Mouse (Mus musculus): ENCODE data around the gene Camk1d. TPM values are rescaled to one million over a fixed set of nuclear protein-coding genes. Genes with fewer than 3 reads are reported as not detected.

Gene Camk1d
- polyA plus RNA-seq, 1 experiment: 9.8 TPM

DNA sequence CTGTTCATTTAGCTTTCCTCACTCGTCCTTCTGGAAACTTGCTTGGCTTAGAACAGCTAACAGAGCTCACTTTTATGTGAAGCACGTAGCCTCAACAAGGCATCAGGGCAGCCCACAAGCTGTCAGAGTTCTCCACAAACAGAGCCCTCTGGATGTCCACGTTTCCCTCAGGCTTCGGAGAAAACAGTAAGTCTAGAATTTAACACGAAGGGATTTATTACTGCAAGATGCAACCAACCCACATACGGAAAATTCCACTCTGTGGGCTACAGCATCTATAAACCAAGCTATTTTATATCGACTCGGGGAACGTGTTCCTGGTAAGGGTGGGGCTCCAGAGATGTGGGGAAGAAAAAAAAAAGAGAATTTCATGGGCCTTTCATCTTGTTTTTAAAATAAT lies 369.0 kb downstream of the Camk1d start:
- Histone ChIP-seq H3K27ac (ENCODE audit: control insufficient read depth, insufficient read depth, low read depth, low read length, poor library complexity) (no peak overlapping the region), H3K4me1 (ENCODE audit: control insufficient read depth, insufficient read depth, low read length) (no peaks in the 10 kb centered on the region), H3K4me3 (replicated peaks; ENCODE audit: control insufficient read depth, low read depth, low read length) (no peak overlapping the region)
- TF ChIP-seq POLR2A (IDR thresholded peaks at IDR 0.05; ENCODE audit: borderline replicate concordance, control insufficient read depth, low read depth, low read length): no peak
- no peak for TF ChIP-seq CTCF (IDR thresholded peaks at IDR 0.05; ENCODE audit: control insufficient read depth, insufficient read depth, low read length)
- 73% methylated on average over 9 of the region's 9 CpGs for WGBS

DNA sequence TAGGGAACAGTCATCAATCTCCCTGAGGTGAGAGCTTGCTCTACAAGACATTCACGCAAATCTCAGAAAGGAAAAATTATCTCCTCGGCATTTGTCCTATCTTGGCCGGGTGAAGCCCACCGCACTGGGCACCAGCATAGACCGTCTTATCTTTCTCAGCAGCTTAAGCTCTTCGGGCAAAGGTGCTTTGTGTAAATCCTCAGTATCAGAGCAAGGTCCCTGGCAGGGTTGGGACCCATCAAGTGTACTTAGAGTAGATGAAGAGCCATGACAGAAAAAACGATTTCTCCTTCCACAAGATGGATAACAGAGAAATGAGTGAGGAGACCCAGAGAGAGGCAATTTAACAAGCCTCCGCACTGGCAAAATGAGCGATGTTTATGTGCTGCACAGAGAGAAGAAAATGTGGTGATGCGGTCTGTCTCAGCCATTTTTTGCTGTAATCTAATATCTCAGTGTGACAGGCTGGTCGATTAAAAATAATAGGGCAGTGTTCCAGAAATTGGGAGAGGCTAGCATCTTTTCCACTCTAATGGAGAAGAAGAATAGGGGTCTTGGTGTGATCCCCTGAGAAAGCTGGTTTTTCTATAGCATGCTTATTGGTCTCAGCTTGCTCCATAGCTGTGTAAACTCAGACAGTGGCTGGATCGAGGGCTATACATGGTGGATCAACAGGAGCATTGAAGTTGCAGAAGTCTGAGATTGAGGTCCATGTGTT lies 386.6 kb downstream of the Camk1d start:
- no peaks in the 10 kb centered on the region for H3K4me1 ChIP-seq (ENCODE audit: control insufficient read depth, insufficient read depth, low read length)
- H3K27ac ChIP-seq (ENCODE audit: control insufficient read depth, insufficient read depth, low read depth, low read length, poor library complexity): no peak overlapping the region
- TF ChIP-seq POLR2A (IDR thresholded peaks at IDR 0.05; ENCODE audit: borderline replicate concordance, control insufficient read depth, low read depth, low read length) (no peak), CTCF (IDR thresholded peaks at IDR 0.05; ENCODE audit: control insufficient read depth, insufficient read depth, low read length) (no peak)
- 85% methylated on average over 12 of the region's 12 CpGs for WGBS
- no peak overlapping the region for H3K4me3 ChIP-seq (replicated peaks; ENCODE audit: control insufficient read depth, low read depth, low read length)

DNA sequence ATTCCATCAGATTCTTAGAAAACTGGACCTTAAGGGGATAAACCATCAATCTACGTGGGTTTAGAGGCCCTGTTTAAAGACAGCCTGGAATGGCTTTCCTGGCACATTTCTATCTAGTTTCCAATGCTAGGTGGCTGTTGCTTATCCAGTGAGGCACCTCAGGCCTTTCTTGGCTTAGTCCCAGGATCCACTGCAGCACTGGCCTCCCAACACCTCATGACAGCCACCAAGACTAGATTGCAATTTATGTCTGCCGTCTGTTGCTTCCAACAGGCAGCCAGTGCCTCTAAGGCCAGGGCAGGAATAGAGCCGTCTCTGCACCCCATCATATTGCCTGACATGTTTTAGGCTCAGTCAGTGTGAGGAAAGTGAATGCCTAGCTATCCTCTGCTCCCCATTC lies 389.5 kb downstream of the Camk1d start:
- Histone ChIP-seq H3K4me1 (ENCODE audit: control insufficient read depth, insufficient read depth, low read length) (no peaks in the 10 kb centered on the region), H3K4me3 (replicated peaks; ENCODE audit: control insufficient read depth, low read depth, low read length) (no peak overlapping the region), H3K27ac (ENCODE audit: control insufficient read depth, insufficient read depth, low read depth, low read length, poor library complexity) (no peak overlapping the region)
- 72% methylated on average over 3 of the region's 3 CpGs for WGBS
- TF ChIP-seq CTCF (IDR thresholded peaks at IDR 0.05; ENCODE audit: control insufficient read depth, insufficient read depth, low read length): no peak
- no peak for TF ChIP-seq POLR2A (IDR thresholded peaks at IDR 0.05; ENCODE audit: borderline replicate concordance, control insufficient read depth, low read depth, low read length)

GRCm38 (mm10) chr2:5321660-5322295 lies 392.5 kb downstream of the Camk1d start:
- H3K4me1 ChIP-seq (ENCODE audit: control insufficient read depth, insufficient read depth, low read length): no peaks in the 10 kb centered on the region

DNA sequence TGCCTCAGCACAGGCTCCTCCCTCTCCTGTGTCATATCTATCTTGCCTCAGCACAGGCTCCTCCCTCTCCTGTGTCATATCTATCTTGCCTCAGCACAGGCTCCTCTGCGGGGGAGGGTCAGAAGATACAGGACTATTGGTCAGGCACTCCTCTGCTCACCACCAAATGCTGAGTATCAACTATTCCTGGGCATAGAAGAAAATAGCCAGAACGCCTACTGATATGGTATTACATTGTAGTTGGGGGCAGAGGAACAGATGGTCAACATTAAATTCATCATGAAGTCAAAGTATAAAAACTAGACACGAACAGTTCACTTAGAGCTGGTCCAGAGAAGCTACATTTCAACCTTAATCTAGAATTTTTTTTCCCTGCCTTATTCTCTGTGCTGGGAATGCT lies 395.2 kb downstream of the Camk1d start:
- TF ChIP-seq POLR2A (IDR thresholded peaks at IDR 0.05; ENCODE audit: borderline replicate concordance, control insufficient read depth, low read depth, low read length) (no peak), CTCF (IDR thresholded peaks at IDR 0.05; ENCODE audit: control insufficient read depth, insufficient read depth, low read length) (no peak)
- H3K27ac ChIP-seq (ENCODE audit: control insufficient read depth, insufficient read depth, low read depth, low read length, poor library complexity): no peak overlapping the region
- 82% methylated on average over 3 of the region's 3 CpGs for WGBS
- no peak overlapping the region for H3K4me3 ChIP-seq (replicated peaks; ENCODE audit: control insufficient read depth, low read depth, low read length)
- no peaks in the 10 kb centered on the region; the same call in 1 of the 2 replicates for H3K4me1 ChIP-seq (ENCODE audit: control insufficient read depth, insufficient read depth, low read length)

More at GRCm38 (mm10) chr2:5321660-5322295, 392.5 kb downstream of the Camk1d start:
- Histone ChIP-seq H3K27ac (ENCODE audit: control insufficient read depth, insufficient read depth, low read depth, low read length, poor library complexity) (no peak overlapping the region), H3K4me3 (replicated peaks; ENCODE audit: control insufficient read depth, low read depth, low read length) (no peak overlapping the region)
- TF ChIP-seq CTCF (IDR thresholded peaks at IDR 0.05; ENCODE audit: control insufficient read depth, insufficient read depth, low read length) (no peak), POLR2A (IDR thresholded peaks at IDR 0.05; ENCODE audit: borderline replicate concordance, control insufficient read depth, low read depth, low read length) (no peak)
- 76% methylated on average over 8 of the region's 8 CpGs for WGBS

DNA sequence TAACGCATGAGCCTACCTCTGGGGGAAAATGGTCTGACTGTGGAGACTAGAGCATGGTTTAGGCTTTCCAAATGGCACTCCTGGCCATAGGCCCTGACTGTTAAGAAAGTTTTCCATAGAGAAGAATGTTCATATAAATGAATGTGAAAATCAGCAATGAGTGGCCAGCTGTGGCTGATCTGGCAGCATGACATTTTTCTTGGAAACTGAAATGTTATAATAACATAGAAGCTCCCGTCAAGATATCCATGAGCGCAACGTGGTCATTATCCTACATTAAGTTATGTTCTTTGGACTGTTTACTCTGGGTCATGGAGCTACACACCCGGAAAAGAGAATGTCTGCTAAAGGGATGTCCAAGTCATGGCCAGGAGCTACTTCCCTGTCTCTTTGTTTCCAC lies 397.6 kb downstream of the Camk1d start:
- no peak overlapping the region for H3K4me3 ChIP-seq (replicated peaks; ENCODE audit: control insufficient read depth, low read depth, low read length)
- H3K4me1 ChIP-seq (ENCODE audit: control insufficient read depth, insufficient read depth, low read length): no peaks in the 10 kb centered on the region; the same call in 1 of the 2 replicates
- TF ChIP-seq POLR2A (IDR thresholded peaks at IDR 0.05; ENCODE audit: borderline replicate concordance, control insufficient read depth, low read depth, low read length): no peak
- no peak for TF ChIP-seq CTCF (IDR thresholded peaks at IDR 0.05; ENCODE audit: control insufficient read depth, insufficient read depth, low read length)
- 93% methylated on average over 5 of the region's 5 CpGs for WGBS
- no peak overlapping the region for H3K27ac ChIP-seq (ENCODE audit: control insufficient read depth, insufficient read depth, low read depth, low read length, poor library complexity)

DNA sequence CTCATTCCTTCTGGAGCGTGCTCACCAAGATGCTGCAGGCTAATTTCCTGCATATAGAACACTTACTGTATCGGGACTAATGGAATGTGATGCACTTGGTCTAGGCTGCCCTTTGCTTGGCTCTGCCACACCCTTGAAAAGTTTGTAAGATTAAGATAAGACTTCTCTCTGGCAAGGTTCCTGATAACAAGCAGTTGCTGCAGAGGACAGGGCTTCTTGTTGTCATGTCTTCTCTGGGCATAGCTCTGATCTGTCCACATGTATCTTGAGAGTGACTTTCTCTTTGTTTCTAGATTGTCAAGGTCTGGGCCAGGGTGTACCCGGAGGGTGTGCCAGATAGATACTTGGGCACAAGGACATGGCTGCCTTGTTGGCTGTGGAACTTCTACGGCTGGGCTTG lies 398.1 kb downstream of the Camk1d start:
- Histone ChIP-seq H3K4me1 (ENCODE audit: control insufficient read depth, insufficient read depth, low read length) (no peaks in the 10 kb centered on the region; the same call in 1 of the 2 replicates), H3K27ac (ENCODE audit: control insufficient read depth, insufficient read depth, low read depth, low read length, poor library complexity) (no peak overlapping the region), H3K4me3 (replicated peaks; ENCODE audit: control insufficient read depth, low read depth, low read length) (no peak overlapping the region)
- 75% methylated on average over 4 of the region's 4 CpGs for WGBS
- TF ChIP-seq POLR2A (IDR thresholded peaks at IDR 0.05; ENCODE audit: borderline replicate concordance, control insufficient read depth, low read depth, low read length) (no peak), CTCF (IDR thresholded peaks at IDR 0.05; ENCODE audit: control insufficient read depth, insufficient read depth, low read length) (no peak)

DNA sequence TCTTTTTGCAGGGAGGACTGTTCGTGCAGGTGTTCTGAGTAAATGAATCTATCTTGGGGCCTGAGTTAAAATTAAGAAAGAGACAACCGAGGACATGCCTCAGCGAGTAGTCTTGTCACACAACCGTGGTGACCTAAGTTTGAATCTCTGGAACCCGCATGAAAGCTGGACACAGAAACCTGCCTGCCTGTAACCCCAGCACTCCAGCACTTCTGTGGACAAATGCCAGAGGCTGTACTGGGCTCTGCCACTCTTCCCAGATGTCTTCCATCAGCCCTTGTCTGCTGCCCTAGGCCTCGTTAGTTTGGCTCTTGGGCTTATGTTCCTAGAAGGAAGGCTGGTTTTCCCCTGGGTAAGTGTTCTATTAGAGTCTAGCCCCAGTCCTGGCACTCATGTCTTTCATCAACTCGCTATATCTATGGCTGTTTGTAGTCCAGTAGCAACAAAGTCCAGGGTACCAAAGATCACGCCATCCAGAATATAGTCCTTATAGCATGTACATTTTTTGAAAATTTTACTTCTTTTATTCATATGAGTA lies 399.0 kb downstream of the Camk1d start:
- Histone ChIP-seq H3K27ac (ENCODE audit: control insufficient read depth, insufficient read depth, low read depth, low read length, poor library complexity) (no peak overlapping the region), H3K4me1 (ENCODE audit: control insufficient read depth, insufficient read depth, low read length) (no peaks in the 10 kb centered on the region; the same call in 1 of the 2 replicates), H3K4me3 (replicated peaks; ENCODE audit: control insufficient read depth, low read depth, low read length) (no peak overlapping the region)
- WGBS: 73% methylated on average over 8 of the region's 8 CpGs
- TF ChIP-seq POLR2A (IDR thresholded peaks at IDR 0.05; ENCODE audit: borderline replicate concordance, control insufficient read depth, low read depth, low read length): no peak
- TF ChIP-seq CTCF (IDR thresholded peaks at IDR 0.05; ENCODE audit: control insufficient read depth, insufficient read depth, low read length): no peak

All from bone marrow, adult 2 months (tissue).